ENCODE assay signal across 8 mouse cellular contexts in genomic region chr12:117132095-117132494, GRCm38 (mm10).
A peak's percentile ranks its signal among the peaks of the same experiment; 100 is the strongest.
DNase-seq lines count a peak whose midpoint lies in the region; ATAC-seq and TF ChIP-seq lines count a peak whose summit lies in the region.

No protein-coding gene starts in this region.

- H3K4me3 ChIP-seq in gastrocnemius, adult 2 months, result no peak overlapping the region
- no peak overlapping the region for H3K4me3 ChIP-seq in hindbrain, postnatal 0 days (ENCODE audit: low read length)
- no peak overlapping the region for H3K4me3 ChIP-seq in neural tube, embryonic 11.5 days (ENCODE audit: low read depth, low read length)

- no peak overlapping the region for H3K4me2 ChIP-seq in hindbrain, postnatal 0 days (ENCODE audit: low read depth, low read length)
- no peak overlapping the region for H3K4me2 ChIP-seq in neural tube, embryonic 11.5 days (ENCODE audit: low read depth)

- H3K36me3 ChIP-seq in hindbrain, postnatal 0 days (ENCODE audit: insufficient read depth, low read length), result no peaks in the 10 kb centered on the region
- no peaks in the 10 kb centered on the region for H3K36me3 ChIP-seq in neural tube, embryonic 11.5 days (ENCODE audit: control insufficient read depth, insufficient read depth, low read length)

- no peak overlapping the region for H3K27ac ChIP-seq in gastrocnemius, adult 2 months
- no peak overlapping the region for H3K27ac ChIP-seq in hindbrain, postnatal 0 days
- H3K27ac ChIP-seq in neural tube, embryonic 11.5 days (ENCODE audit: low read depth, low read length), result no peak overlapping the region

- H3K27me3 ChIP-seq in hindbrain, postnatal 0 days (ENCODE audit: insufficient read depth, low read length), result no peaks in the 10 kb centered on the region
- no peaks in the 10 kb centered on the region for H3K27me3 ChIP-seq in neural tube, embryonic 11.5 days (ENCODE audit: control insufficient read depth, insufficient read depth, low read length)

- TF ChIP-seq CTCF in gastrocnemius, adult 2 months (IDR thresholded peaks at IDR 0.05), result peak; percentile 72
- peak; percentile 69 for TF ChIP-seq CTCF in hindbrain, postnatal 0 days (IDR thresholded peaks at IDR 0.05; ENCODE audit: low read depth)

- H3K4me1 ChIP-seq in hindbrain, postnatal 0 days (ENCODE audit: insufficient read depth, low read length), result no peaks in the 10 kb centered on the region
- H3K4me1 ChIP-seq in neural tube, embryonic 11.5 days (ENCODE audit: control insufficient read depth, insufficient read depth, low read length), result no peaks in the 10 kb centered on the region

- no peak overlapping the region for H3K9ac ChIP-seq in hindbrain, postnatal 0 days (replicated peaks; ENCODE audit: low read length)
- H3K9ac ChIP-seq in neural tube, embryonic 11.5 days (ENCODE audit: low read length), result no peak overlapping the region

- peak; percentile 22 for DNase-seq in gastrocnemius, adult 2 months
- no peak for DNase-seq in gastrocnemius, postnatal 10 days
- DNase-seq in thymus, postnatal 0 days (ENCODE audit: low spot score), result peak; percentile 13
- DNase-seq in thymus, postnatal 36 days, result no peak
- peak; percentile 46 for DNase-seq in hindbrain, postnatal 0 days (ENCODE audit: low spot score)
- DNase-seq in neural tube, embryonic 11.5 days (ENCODE audit: low spot score), result no peak
- no peak for DNase-seq in right cerebral cortex, adult 18-20 months
- DNase-seq in testis, postnatal 10 days (ENCODE audit: low spot score), result no peak

- no peaks in the 10 kb centered on the region for H3K9me3 ChIP-seq in hindbrain, postnatal 0 days (ENCODE audit: low read length)
- no peaks in the 10 kb centered on the region for H3K9me3 ChIP-seq in neural tube, embryonic 11.5 days (ENCODE audit: control insufficient read depth, low read length)

- peak; percentile 68; the same call in 1 of the 2 replicates for ATAC-seq in hindbrain, postnatal 0 days
- ATAC-seq in neural tube, embryonic 11.5 days (ENCODE audit: insufficient read depth, low FRiP score, low TSS enrichment), result peak; percentile 41; the same call in 1 of the 2 replicates

- intact Hi-C loops in gastrocnemius, adult 2 months (cut with DNase I), result loop anchor here (2.0 to 5.0 kb wide), 2 partner anchors 195 to 221 kb away; no protein-coding TSS in a partner anchor

- WGBS in hindbrain, postnatal 0 days, result 34% methylated on average over 2 of the region's 2 CpGs
- 16% methylated on average over 2 of the region's 2 CpGs for WGBS in neural tube, embryonic 11.5 days

Comparison
In these comparisons a context has a peak if more than half of its experiments do, and no peak if none do; other contexts are left out.
1. DNase-seq: peak in gastrocnemius, adult 2 months (single experiment), thymus, postnatal 0 days (single experiment) and hindbrain, postnatal 0 days (single experiment); none in gastrocnemius, postnatal 10 days (single experiment), thymus, postnatal 36 days (0 of 2), neural tube, embryonic 11.5 days (single experiment), right cerebral cortex, adult 18-20 months (single experiment) and testis, postnatal 10 days (single experiment).